Mouse (Mus musculus) colon, adult 2 months (tissue): ENCODE data around the gene Arhgap20. TPM values are rescaled to one million over a fixed set of nuclear protein-coding genes. Genes with fewer than 3 reads are reported as not detected.

Source experiments
- polyA plus RNA-seq: library from polyadenylated mRNA; depleted of rRNA; stranded (reverse); fragments of >200 nt; gene quantifications from 2 replicates; pipeline ENCODE4 v1.2.3, GENCODE M21; 2012; rRNA removed

Gene Arhgap20
- 1.5 and 3.1 TPM in 2 replicates for polyA plus RNA-seq

DNA sequence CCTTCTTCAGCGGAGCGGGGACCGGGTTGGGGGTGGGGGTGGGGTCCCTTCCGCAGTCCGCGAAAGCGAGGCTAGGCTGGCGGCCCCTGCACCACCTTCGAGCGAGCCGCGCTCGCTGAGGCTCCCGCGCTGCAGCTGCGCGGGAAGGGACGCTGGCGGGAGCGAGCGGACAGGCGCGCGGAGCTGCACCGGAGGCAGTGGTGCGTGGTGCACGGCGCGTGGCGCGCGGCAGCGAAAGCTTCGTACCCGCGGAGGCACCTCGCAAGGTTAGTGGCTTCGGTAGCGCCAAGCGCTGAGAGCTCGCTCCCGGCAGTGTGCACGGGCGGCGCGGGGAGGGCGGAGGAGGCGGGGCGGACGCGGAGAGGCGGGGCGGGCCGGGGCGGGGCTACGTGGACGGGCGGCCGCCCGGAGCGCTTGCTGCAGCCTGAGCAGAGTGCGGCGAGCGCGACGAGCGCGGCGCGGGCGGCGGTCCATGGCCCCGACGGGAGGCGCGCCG lies at the start of gene Arhgap20:
Gene Arhgap20 (plus strand): TSS at position 417 of the 496 bp plus-strand sequence.

Other genes with a start within 250 kb of the Arhgap20 start
- 101 and 104 TPM in 2 replicates for gene Fdx1, start 198.2 kb downstream of the Arhgap20 start, polyA plus RNA-seq